Mouse (Mus musculus): ENCODE results near the gene Espnl.

The Espnl gene

GRCm38 (mm10) chr1:91317656-91318055 lies 4.2 kb upstream of the Espnl start:
- DNase-seq (ENCODE audit: low read depth, low spot score) = no peak

DNA sequence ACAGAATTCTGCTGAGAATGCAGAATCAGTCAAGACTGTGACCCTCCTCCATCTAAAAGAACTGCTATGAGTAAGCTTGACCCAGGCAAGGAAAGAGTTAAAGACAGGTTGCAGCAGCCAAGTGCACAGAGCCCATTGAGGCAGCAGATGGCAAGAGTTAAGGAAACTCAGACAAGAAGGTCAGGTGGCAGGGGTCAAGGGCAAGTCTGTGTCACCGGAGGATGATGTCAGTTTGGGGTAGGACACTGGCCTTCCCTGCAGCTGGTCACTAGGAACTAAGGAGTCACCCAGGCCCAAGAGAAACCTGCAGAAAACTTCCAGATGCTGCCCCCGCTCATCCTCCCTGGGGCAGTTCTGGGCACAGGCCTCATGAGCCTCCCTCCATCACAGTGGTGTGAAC lies 2.8 kb downstream of the Espnl start:
- DNase-seq (ENCODE audit: low read depth, low spot score) = no peak

- DNase-seq (ENCODE audit: low read depth, low spot score) = no peak
These were observed 3.7 kb downstream of the Espnl start for GRCm38 (mm10) chr1:91325488-91326042.

GRCm38 (mm10) chr1:91332102-91332501 lies 10.2 kb downstream of the Espnl start:
- DNase-seq (ENCODE audit: low read depth, low spot score) = no peak

DNA sequence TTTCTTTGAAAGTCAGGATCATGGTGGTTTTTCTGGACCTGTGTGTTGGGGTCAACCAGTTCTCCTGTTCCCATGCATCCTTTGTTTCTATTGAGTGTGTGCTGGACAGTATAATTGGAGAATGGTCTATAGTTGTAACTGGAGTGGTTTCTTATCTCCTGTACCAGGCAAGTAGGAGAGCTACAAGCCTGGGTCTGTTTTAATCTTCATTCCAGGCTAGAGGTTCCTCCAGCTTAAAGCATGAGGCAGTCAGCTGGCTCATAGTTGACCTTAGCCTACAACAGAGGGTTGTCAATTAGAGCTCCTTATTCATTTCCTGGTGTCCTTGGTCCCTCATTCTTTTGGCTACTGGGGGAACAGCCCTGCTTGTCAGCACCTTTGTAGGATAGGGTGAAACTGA lies 11.7 kb downstream of the Espnl start:
- DNase-seq (ENCODE audit: low read depth, low spot score) = no peak

- DNase-seq (ENCODE audit: low read depth, low spot score) = no peak
These were observed 15.5 kb downstream of the Espnl start for GRCm38 (mm10) chr1:91337355-91337754.

- DNase-seq (ENCODE audit: low read depth, low spot score) = no peak
These were observed 22.1 kb downstream of the Espnl start for GRCm38 (mm10) chr1:91344001-91344400.

DNA sequence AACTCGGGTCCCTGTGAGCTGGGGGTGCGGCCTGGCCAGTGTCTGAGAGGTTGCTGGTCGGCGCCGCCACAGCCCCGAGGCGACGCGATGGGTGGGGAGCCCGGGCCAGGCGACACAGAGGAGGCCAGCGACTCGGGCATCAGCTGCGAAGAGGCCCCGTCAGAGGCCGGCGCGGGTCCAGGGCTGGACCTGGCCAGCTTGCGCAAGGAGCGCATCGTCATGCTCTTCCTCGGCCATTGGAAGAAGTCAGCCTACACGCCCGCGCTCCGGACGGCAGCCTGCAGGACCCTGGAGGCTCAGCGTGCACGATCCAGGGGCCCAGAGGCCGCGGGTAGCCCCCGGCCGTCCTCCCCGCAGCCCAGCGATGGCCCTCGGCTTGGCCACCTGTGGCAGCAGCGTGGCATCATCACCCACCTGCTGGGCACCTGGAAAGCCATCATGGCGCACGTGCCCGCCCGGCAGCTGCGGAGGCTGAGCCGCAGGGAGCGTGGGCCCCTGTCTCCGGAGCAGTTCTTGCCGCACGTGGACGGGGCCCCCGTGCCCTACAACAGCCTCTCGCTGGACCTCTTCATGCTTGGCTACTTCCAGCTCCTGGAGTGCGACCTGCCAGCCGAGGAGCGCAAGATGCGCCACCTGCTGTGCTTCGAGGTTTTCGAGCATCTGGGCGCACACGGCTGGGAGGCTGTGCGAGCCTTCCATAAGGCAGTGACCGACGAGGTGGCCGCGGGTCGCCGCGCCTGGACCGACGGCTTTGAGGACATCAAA lies 23.2 kb downstream of the Espnl start:
- no peak for DNase-seq (ENCODE audit: low read depth, low spot score)

DNA sequence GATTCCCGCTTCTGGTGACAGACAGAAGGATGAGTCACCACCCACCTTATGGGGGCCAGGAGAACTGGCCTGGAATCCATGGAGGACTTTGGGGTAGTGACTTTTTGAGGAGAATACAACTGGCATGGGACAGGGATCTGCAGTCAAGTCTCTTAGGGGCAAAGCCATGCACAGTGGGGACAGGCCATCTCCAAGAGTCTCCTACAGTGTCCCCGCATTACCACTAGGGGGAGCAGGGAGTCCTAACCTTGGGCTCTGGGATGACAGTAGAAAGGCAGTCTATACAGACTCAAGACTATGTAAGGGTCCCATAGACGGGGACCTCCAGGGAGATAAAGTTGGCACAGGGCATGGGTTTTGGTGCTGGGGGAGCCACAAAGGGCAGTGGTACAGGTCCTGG lies 25.0 kb downstream of the Espnl start:
- DNase-seq (ENCODE audit: low read depth, low spot score) = peak; percentile 76

DNA sequence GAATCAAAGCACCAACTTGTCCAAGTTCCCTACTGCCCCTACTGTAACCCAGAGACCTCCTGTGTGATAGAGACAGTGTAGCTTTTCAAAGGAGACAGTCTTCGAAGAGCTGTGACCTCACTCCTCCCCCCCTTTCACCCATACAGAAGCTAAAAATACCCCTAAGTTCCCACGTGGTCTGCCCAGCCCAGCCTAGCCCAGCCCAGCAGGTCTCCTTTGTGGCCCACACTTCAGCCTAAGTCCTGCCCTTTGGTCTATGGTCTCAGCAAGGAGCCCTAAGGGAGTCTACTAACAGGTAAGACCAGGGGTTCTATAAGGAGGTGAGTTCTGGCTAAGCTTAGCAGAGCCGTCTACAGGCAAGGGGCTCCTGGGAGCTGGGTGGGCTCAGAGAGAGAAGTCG lies 29.0 kb downstream of the Espnl start, which contains the start of gene Klhl30:
TSS of gene Klhl30 (plus strand) at position 176 of the 400 bp plus-strand sequence.
- no peak for DNase-seq (ENCODE audit: low read depth, low spot score)

DNA sequence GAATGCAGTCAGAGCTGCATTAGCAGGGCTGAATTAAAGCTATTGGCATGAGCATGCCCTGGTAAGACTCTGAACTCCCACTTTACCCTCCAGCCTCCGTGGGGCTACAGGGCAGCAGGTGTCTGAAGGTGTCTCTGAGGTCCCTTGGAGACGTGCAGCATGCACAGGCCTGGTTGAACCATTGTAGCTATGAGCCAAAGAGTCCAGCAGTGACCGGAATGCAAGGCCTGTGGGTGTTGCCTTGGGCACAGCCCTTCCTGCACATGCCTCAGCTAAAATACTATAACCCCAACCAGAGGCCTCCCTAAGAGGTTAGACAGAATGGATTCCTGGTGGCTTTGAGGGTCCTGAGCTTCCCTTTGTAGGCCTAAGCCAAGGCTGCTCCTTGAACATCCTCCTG lies 29.4 kb downstream of the Espnl start:
- no peak for DNase-seq (ENCODE audit: low read depth, low spot score)

GRCm38 (mm10) chr1:91352277-91352676 lies 30.4 kb downstream of the Espnl start:
- DNase-seq (ENCODE audit: low read depth, low spot score) = no peak

DNA sequence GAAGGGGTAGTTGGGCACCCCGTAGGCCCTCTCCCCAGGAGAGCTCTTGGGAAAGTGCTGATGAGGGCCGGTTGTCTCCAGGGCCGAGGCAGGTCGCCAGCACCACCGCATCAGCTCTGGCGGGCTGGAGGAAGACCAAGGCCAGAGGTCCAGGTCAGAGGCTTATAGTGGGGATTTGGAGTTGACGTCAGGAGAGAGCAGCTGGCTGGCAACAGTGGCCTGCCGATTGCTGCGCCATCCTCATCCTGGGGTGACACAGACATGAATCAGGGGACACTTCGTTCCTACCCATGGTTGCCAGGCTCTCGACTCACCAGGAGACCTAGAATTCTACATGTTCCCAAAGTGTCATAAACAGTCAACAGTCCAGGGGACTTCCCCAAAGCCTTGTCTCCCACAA lies 34.2 kb downstream of the Espnl start:
- DNase-seq (ENCODE audit: low read depth, low spot score) = no peak

DNA sequence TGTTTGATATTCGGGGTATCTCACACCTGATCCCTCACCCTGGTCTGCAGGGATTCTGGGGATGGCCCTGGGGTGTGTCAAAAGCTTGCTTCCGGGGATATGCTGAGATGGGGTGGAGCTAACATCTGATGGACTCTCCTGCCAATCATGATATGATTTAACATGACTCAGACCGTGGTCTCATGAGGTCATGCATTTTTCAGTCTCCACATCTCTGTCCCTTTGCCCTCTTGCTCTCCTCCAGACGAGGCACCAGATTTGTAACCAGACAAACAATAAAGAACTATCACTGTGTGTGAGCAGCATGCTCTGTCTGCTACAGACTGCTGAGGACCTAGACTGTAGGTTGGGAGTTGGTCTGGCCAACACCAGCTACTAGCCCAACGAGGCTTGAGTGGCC lies 40.2 kb downstream of the Espnl start:
- no peak for DNase-seq (ENCODE audit: low read depth, low spot score)

- no peak for DNase-seq (ENCODE audit: low read depth, low spot score)
These were observed 43.2 kb downstream of the Espnl start for GRCm38 (mm10) chr1:91364822-91365644.

GRCm38 (mm10) chr1:91365816-91366214 lies 43.9 kb downstream of the Espnl start:
- DNase-seq (ENCODE audit: low read depth, low spot score) = no peak

DNA sequence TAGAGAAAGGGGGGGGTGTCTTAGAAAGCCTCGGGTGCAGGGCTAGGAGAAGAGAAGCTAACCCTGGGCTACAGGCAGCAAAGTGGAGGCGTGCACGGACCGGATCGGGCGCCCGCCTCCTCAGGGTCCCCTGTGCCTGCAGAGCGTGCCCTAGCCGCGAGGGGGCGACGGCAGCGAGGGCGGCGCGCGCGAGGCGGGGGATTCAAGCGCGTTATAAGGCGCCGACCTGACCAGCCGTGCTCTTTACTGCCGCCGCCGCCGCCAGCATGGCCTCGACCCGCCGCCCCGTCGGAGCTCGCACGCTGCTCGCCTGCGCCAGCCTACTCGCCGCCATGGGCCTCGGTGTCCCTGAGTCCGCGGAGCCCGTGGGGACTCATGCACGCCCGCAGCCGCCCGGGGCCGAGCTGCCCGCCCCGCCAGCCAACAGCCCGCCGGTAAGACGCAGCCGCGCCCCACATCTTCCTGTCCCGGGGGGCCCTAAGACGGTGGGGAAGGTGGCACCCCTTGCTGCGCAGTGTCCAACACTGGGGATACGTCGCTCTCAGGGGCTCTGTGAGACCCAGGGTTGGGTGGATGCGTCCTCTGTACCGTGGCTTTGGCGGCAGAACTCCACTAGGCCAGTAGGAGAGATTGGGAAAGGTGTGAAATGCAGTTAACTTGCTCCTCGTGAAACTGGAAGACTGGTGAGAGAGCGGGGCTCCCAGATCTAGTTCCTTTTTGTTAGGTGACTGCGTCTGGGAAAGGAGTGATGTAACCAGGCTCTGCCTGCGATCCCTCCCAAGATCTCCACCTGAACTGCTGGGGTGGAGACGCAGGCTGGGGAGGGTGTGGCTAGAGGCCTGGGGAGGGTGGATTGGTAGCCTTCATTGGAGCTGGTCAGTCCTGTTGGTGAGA lies 44.6 kb downstream of the Espnl start, which contains the start of gene Erfe:
TSS of gene Erfe (plus strand) at position 216 of the 894 bp plus-strand sequence.
- peak; percentile 85 for DNase-seq (ENCODE audit: low read depth, low spot score)

GRCm38 (mm10) chr1:91367295-91367694 lies 45.4 kb downstream of the Espnl start:
- no peak for DNase-seq (ENCODE audit: low read depth, low spot score)

- DNase-seq (ENCODE audit: low read depth, low spot score) = no peak
These were observed 47.5 kb downstream of the Espnl start for GRCm38 (mm10) chr1:91369408-91369807.

DNA sequence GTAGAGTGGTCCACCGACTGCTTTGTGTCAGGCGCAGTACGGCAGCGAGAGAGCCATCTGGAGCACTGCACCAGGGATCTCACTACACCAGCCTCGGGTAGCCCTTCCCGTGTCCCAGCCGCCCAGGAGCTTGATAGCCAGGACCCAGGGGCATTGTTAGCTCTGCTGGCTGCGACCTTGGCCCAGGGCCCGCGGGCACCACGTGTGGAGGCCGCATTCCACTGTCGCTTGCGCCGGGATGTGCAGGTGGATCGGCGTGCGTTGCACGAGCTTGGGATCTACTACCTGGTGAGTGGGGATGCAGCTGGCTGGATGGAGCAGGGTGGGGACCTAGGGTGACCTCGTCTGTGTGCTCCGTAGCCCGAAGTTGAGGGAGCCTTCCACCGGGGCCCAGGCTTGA lies 48.2 kb downstream of the Espnl start:
- DNase-seq (ENCODE audit: low read depth, low spot score) = no peak

GRCm38 (mm10) chr1:91373414-91373835 lies 51.5 kb downstream of the Espnl start:
- no peak for DNase-seq (ENCODE audit: low read depth, low spot score)

Data from CD4-positive, CD25-positive, alpha-beta regulatory T cell, adult 2 months (primary cell).